Mouse (Mus musculus) T-helper 1 cell (primary cell): ENCODE measurements around the gene Trim8.

Experiments
- in situ Hi-C: fragments of 300-600 bp; cut with MboI, MseI; formaldehyde crosslinking; loops from one replicate; pipeline ENCODE4 v1.15.1; 2025; ENCODE audit warnings: high pct_unique_total_duplicates

Gene Trim8

DNA sequence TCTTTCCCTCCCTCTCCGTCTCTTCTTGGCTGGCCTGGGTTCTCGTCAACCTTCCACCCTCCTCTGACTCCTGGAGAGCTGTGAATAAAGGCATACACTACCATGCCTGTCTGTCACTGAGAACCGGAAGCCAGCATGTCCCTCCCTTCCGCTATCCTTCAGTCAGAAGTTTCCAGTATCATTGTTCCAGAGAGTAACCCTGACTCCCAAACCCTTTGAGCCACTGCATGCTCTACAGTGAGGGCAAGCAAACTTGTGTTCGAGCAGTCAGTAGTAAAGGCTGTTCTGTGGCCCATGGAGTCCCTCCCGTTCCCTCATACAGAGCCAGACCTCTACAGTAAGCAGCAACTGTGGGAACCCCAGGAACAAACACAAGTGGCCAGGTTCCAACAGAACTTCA, 46.1 kb downstream of the Trim8 start:
- in situ Hi-C loops = no loop called here

GRCm38 (mm10) chr19:46548110-46548509, 46.6 kb downstream of the Trim8 start:
- in situ Hi-C loops = no loop called here

DNA sequence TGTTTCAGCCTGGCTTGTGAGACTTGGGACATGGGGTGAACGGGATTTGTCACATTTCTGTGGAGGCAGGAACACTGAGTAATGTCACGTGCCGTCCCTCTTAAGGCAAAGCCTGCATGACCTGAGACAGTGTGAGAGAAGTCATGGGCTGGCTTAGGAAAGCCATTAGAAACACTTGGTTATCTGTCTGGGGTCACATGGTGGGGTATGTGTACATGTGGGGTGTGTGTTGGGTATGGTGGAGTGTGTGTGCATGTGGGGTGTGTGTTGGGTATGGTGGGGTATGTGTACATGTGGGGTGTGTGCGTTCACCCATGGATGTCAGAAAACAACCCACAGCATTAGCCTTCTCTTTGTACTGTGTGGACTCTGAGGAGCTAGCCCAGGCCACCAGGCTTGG, 48.9 kb downstream of the Trim8 start:
- in situ Hi-C loops = loop anchor here (5.0 to 10.0 kb wide), 2 partner anchors 56 to 447 kb away; no protein-coding TSS in a partner anchor

DNA sequence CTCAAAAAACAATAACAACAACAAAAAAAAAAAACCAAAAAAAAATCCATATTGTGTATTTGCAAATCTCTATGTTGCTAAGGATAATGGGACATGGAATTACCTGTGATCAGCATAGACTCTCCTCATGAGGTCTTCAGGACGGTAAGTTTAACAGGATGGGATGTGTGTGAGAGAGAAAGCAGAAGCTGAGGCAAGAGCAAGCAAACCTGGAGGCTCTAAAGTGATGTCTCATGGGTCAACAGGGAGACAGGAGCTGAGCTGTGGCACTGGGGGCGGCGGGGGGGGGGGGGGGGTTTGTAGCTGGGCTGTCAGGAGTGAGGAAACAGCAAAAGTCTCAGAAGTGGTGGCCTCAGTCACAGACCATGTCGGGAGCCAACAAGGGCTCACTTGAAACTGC, 51.0 kb downstream of the Trim8 start:
- in situ Hi-C loops = loop anchor here (5.0 to 10.0 kb wide), 2 partner anchors 58 to 445 kb away; no protein-coding TSS in a partner anchor

- in situ Hi-C loops = loop anchor here (5.0 to 10.0 kb wide), 2 partner anchors 59 to 444 kb away; no protein-coding TSS in a partner anchor
These were observed 52.0 kb downstream of the Trim8 start for GRCm38 (mm10) chr19:46553541-46553955.

DNA sequence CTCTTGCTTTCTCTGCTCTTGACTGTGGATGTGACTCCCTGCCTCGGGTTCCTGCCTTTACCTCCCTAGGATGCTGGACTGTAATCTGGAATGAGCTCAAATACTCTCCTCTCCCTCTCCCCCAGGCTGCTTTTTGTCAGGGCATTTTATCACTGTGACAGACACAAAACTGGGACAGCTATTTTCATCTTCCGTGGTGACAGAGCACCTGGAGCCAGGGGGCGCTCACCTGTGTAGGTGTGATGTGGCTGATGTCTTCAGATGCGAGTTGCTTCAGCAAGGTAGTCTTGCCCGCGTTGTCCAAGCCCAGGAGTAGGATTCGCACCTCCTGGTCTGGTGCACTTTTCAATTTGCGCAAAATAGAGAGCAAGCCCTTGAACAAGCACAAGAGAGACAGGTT, 56.5 kb downstream of the Trim8 start:
- in situ Hi-C loops = loop anchor here (10.0 kb wide), 1 partner anchor 63 kb away; no protein-coding TSS in a partner anchor

DNA sequence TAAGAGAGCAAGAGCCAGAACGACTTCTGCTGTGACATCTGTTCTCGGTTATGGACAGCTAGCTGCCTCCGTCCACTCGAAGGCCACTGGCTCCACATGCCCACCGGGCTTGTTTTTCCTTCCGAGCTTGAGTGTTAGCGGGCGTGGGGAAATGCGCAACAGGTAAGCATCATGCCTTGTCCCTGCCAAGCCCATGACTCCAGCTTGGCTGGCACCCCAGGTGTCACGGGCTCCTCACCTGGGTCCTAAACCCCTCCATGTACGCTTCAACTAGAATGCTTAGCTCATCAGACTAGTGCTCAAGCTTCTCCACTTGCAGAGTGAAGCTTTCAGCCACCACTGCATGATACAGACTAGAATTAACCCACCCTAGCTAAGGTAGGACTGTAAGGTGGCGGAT, 57.1 kb downstream of the Trim8 start:
- in situ Hi-C loops = loop anchor here (10.0 kb wide), 1 partner anchor 64 kb away; no protein-coding TSS in a partner anchor

GRCm38 (mm10) chr19:46562132-46562531, 60.6 kb downstream of the Trim8 start:
- in situ Hi-C loops = no loop called here

DNA sequence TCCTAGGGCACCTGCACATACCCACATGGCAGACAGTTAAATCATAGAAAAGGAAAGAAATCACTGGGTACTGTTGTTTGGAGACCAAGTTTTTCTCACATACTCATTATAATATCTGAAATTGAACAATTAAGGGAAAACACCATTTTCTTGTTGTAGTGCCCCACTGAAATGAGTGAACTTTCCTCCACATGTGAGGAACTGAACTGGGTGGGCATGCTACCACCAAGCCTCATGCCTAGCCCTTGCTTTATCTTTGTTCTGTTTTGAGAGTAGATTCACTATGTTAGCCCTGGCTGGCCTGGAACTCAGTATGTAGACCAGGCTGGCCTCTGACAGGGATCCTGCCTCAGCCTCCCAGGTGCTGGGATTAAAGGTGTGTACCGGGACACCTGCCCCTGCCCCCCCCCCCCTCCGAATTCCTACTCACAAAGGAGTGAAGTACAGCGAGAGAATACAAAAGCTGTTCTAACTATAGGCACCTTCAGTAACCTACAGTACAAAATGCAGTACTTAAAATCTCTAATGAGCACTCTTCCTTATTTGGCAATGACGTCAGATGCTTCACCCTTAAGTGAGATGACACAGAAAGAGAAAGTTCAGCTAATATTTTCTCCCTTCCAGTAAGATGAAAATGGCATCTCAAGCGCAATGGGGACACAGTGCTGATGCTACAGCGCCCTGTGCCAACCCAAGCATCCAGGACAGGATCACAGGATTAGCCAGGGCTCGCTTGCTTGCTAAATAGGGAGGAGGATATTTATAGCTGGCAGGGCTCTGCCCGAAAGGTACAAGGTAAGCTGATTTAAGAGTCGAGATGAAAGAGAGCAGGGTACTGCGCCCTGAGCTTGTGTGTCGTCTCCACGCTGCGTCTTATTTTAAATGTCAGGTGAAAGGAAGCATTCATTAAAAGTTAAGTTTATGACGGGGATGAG, 61.3 kb downstream of the Trim8 start:
- in situ Hi-C loops = no loop called here

DNA sequence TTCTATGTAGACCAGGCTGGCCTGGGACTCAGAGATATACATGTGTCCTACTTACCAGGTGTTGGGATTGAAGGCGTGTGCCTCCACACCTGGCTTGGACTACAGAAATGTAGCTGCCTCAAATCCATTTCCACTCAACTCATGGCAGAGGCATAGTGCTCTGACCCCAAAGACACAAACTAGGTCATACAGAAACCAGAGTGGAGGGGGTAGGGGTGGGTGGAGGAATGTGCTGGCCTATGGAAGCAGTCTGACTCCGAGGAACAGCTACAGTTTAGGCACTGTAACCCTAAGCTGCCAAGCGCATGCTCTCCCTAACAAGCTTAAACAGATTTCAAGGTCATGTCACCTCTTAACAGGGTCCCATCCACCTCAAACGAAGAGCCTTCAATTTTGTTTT, 62.1 kb downstream of the Trim8 start:
- in situ Hi-C loops = no loop called here

GRCm38 (mm10) chr19:46564043-46564462, 62.6 kb downstream of the Trim8 start:
- in situ Hi-C loops = no loop called here
